Mouse (Mus musculus): ENCODE data around the gene Galnt16. TPM values are rescaled to one million over a fixed set of nuclear protein-coding genes. Genes with fewer than 3 reads are reported as not detected.

Galnt16 gene
- polyA plus RNA-seq, 1 experiment, result 28.1 TPM

GRCm38 (mm10) chr12:80642725-80643692 lies 124.9 kb downstream of the Galnt16 start:
- TF ChIP-seq CTCF (IDR thresholded peaks at IDR 0.05; ENCODE audit: borderline replicate concordance, extremely low read depth, insufficient read depth, insufficient read length) (peak; percentile 69; the same call in 1 of the 2 replicates), POLR2A (IDR thresholded peaks at IDR 0.05; ENCODE audit: borderline replicate concordance, extremely low read depth, insufficient read depth, insufficient read length, poor library complexity, severe bottlenecking) (no peak)
- peak; percentile 58 for DNase-seq (ENCODE audit: low read depth)

- TF ChIP-seq POLR2A (IDR thresholded peaks at IDR 0.05; ENCODE audit: borderline replicate concordance, extremely low read depth, insufficient read depth, insufficient read length, poor library complexity, severe bottlenecking), result peak; percentile 20; the same call in 1 of the 2 replicates
- no peak for TF ChIP-seq CTCF (IDR thresholded peaks at IDR 0.05; ENCODE audit: borderline replicate concordance, extremely low read depth, insufficient read depth, insufficient read length)
- peak; percentile 99 for DNase-seq (ENCODE audit: low read depth)
These were observed 125.8 kb downstream of the Galnt16 start, which contains the start of the genes Slc39a9 and Erh for GRCm38 (mm10) chr12:80643693-80644505. Slc39a9 (plus strand) TSS chr12:80643883. Erh (minus strand) TSS chr12:80644341.

- TF ChIP-seq CTCF (IDR thresholded peaks at IDR 0.05; ENCODE audit: borderline replicate concordance, extremely low read depth, insufficient read depth, insufficient read length) (no peak), POLR2A (IDR thresholded peaks at IDR 0.05; ENCODE audit: borderline replicate concordance, extremely low read depth, insufficient read depth, insufficient read length, poor library complexity, severe bottlenecking) (no peak)
- no peak for DNase-seq (ENCODE audit: low read depth)
These were observed 126.4 kb downstream of the Galnt16 start for GRCm38 (mm10) chr12:80644506-80644868.

- DNase-seq (ENCODE audit: low read depth), result no peak
- TF ChIP-seq CTCF (IDR thresholded peaks at IDR 0.05; ENCODE audit: borderline replicate concordance, extremely low read depth, insufficient read depth, insufficient read length) (no peak), POLR2A (IDR thresholded peaks at IDR 0.05; ENCODE audit: borderline replicate concordance, extremely low read depth, insufficient read depth, insufficient read length, poor library complexity, severe bottlenecking) (no peak)
These were observed 128.3 kb downstream of the Galnt16 start for GRCm38 (mm10) chr12:80646377-80646776.

GRCm38 (mm10) chr12:80653951-80654658 lies 136.0 kb downstream of the Galnt16 start:
- no peak for TF ChIP-seq POLR2A (IDR thresholded peaks at IDR 0.05; ENCODE audit: borderline replicate concordance, extremely low read depth, insufficient read depth, insufficient read length, poor library complexity, severe bottlenecking)
- TF ChIP-seq CTCF (IDR thresholded peaks at IDR 0.05; ENCODE audit: borderline replicate concordance, extremely low read depth, insufficient read depth, insufficient read length), result no peak
- peak; percentile 2 for DNase-seq (ENCODE audit: low read depth)

GRCm38 (mm10) chr12:80654659-80655025 lies 136.6 kb downstream of the Galnt16 start:
- no peak for TF ChIP-seq POLR2A (IDR thresholded peaks at IDR 0.05; ENCODE audit: borderline replicate concordance, extremely low read depth, insufficient read depth, insufficient read length, poor library complexity, severe bottlenecking)
- TF ChIP-seq CTCF (IDR thresholded peaks at IDR 0.05; ENCODE audit: borderline replicate concordance, extremely low read depth, insufficient read depth, insufficient read length), result no peak
- DNase-seq (ENCODE audit: low read depth), result no peak

- DNase-seq (ENCODE audit: low read depth), result peak; percentile 6
- TF ChIP-seq CTCF (IDR thresholded peaks at IDR 0.05; ENCODE audit: borderline replicate concordance, extremely low read depth, insufficient read depth, insufficient read length) (no peak), POLR2A (IDR thresholded peaks at IDR 0.05; ENCODE audit: borderline replicate concordance, extremely low read depth, insufficient read depth, insufficient read length, poor library complexity, severe bottlenecking) (no peak)
These were observed 140.6 kb downstream of the Galnt16 start for GRCm38 (mm10) chr12:80658661-80659060.

GRCm38 (mm10) chr12:80662322-80662721 lies 144.2 kb downstream of the Galnt16 start:
- no peak for DNase-seq (ENCODE audit: low read depth)
- TF ChIP-seq POLR2A (IDR thresholded peaks at IDR 0.05; ENCODE audit: borderline replicate concordance, extremely low read depth, insufficient read depth, insufficient read length, poor library complexity, severe bottlenecking) (no peak), CTCF (IDR thresholded peaks at IDR 0.05; ENCODE audit: borderline replicate concordance, extremely low read depth, insufficient read depth, insufficient read length) (no peak)

GRCm38 (mm10) chr12:80663935-80664334 lies 145.9 kb downstream of the Galnt16 start:
- DNase-seq (ENCODE audit: low read depth), result no peak
- TF ChIP-seq POLR2A (IDR thresholded peaks at IDR 0.05; ENCODE audit: borderline replicate concordance, extremely low read depth, insufficient read depth, insufficient read length, poor library complexity, severe bottlenecking) (no peak), CTCF (IDR thresholded peaks at IDR 0.05; ENCODE audit: borderline replicate concordance, extremely low read depth, insufficient read depth, insufficient read length) (no peak)

GRCm38 (mm10) chr12:80668391-80668790 lies 150.3 kb downstream of the Galnt16 start:
- DNase-seq (ENCODE audit: low read depth), result no peak

More at GRCm38 (mm10) chr12:80668391-80668790, 150.3 kb downstream of the Galnt16 start:
- TF ChIP-seq POLR2A (IDR thresholded peaks at IDR 0.05; ENCODE audit: borderline replicate concordance, extremely low read depth, insufficient read depth, insufficient read length, poor library complexity, severe bottlenecking) (no peak), CTCF (IDR thresholded peaks at IDR 0.05; ENCODE audit: borderline replicate concordance, extremely low read depth, insufficient read depth, insufficient read length) (no peak)
